Mouse (Mus musculus) heart, embryonic 15.5 days (tissue): ENCODE results near the gene Npvf. TPM values are rescaled to one million over a fixed set of nuclear protein-coding genes. Genes with fewer than 3 reads are reported as not detected.
"Not testable (repeated sequence)": the region's sequence is repeated elsewhere in the genome, so short reads cannot be mapped to it uniquely, and the experiment has no call there.

Source experiments
- ATAC-seq: fragments of 200-750 bp; cut with Nextera tagmentation; replicated peaks from 2 replicates; pipeline ENCODE4 v1.8.0; 2017; ENCODE audit warnings: low read depth, moderate TSS enrichment; ENCODE audit not compliant: insufficient number of reproducible peaks, insufficient read depth, low FRiP score
- H3K27ac ChIP-seq: fragments of 300-500 bp; sonication (generic); 2 replicates; pipeline ENCODE4 v1.5.1; 2015; ENCODE audit warnings: mild to moderate bottlenecking, inconsistent platforms
- H3K27me3 ChIP-seq: fragments of 300-500 bp; sonication (generic); 2 replicates; pipeline ENCODE4 v1.6.1; 2015; ENCODE audit warnings: inconsistent platforms
- H3K36me3 ChIP-seq: fragments of 300-500 bp; sonication (generic); 2 replicates; pipeline ENCODE4 v1.6.1; 2015; ENCODE audit warnings: mild to moderate bottlenecking, inconsistent platforms
- H3K4me1 ChIP-seq: fragments of 300-500 bp; sonication (generic); replicated peaks from 2 replicates; pipeline ENCODE4 v1.6.1; 2015; ENCODE audit warnings: inconsistent platforms
- H3K4me2 ChIP-seq: fragments of 300-500 bp; sonication (generic); 2 replicates; pipeline ENCODE4 v1.6.1; 2015; ENCODE audit warnings: inconsistent platforms, mild to moderate bottlenecking, moderate library complexity
- H3K4me3 ChIP-seq: fragments of 300-500 bp; sonication (generic); 2 replicates; pipeline ENCODE4 v1.5.1; 2015; ENCODE audit warnings: mild to moderate bottlenecking, inconsistent platforms
- H3K9ac ChIP-seq: fragments of 300-500 bp; sonication (generic); 2 replicates; pipeline ENCODE4 v1.6.1; 2015; ENCODE audit warnings: mild to moderate bottlenecking, inconsistent platforms
- H3K9me3 ChIP-seq: fragments of 300-500 bp; sonication (generic); replicated peaks from 2 replicates; pipeline ENCODE4 v1.6.1; 2016; ENCODE audit warnings: inconsistent platforms
- WGBS: fragments of 180-500 bp; shearing (Covaris S2); methylation state at CpG from one replicate; pipeline ENCODE4 v1.1.7; 2015; ENCODE audit warnings: mixed read lengths; 5-methylcytosine and 5-hydroxymethylcytosine counted together
- polyA plus RNA-seq: library from polyadenylated mRNA; unstranded; fragments of >200 nt; fragmentation: Nextera tagmentation; extraction: Ambion mirVana; gene quantifications from 2 replicates; pipeline ENCODE4 v1.2.1, GENCODE M21; 2015

Gene Npvf
- polyA plus RNA-seq, 1 experiment from 2014 or later: 0.15 TPM

DNA sequence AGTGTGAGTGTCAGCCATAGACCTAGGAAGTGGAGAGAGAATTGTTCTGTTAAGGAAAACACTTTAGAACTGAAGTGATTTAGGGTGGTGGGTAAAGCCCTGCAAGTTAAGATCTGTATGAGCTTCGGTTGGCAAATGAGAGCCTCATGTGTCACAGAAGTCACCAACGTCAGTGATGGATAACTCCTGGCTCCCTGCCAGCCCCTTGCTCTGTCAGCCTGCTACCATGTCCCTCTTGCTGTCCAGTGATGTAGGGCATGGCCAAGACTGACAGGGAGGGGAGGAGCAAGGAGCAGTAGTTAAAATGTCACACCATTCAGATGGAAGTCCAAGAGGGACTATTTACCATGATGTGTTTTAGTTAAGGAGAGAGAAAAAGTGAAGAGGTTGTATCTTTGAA is 14.6 kb downstream of the Npvf start:
- Histone ChIP-seq H3K4me2 (no peak overlapping the region), H3K4me3 (no peak overlapping the region), H3K4me1 (no peaks in the 10 kb centered on the region), H3K9me3 (no peaks in the 10 kb centered on the region), H3K27me3 (no peaks in the 10 kb centered on the region), H3K27ac (no peak overlapping the region), H3K9ac (no peak overlapping the region), H3K36me3 (no peaks in the 10 kb centered on the region)
- ATAC-seq: no peak
- 19% methylated on average over 2 of the region's 2 CpGs for WGBS

DNA sequence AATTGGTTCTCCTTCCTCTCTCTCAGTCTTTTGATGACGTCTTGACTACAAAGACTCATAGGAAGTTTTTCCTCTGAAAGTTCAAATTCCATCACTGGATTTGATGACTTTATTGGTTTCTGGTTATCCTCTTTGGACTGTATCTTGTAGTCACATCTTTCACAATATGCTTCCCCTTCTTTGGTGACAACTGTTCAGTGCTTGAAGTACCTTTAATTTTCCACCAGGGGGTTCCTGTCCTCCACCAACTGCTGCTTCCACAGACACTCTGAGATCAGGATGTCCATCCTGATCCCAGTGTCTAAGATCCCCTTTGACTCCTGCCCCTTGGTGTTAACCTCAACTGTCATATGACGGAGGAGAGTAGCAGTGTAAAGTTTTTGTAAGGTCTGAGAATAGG is 28.1 kb downstream of the Npvf start:
- 74% methylated on average over 2 of the region's 2 CpGs for WGBS
- not testable (repeated sequence) for ATAC-seq, H3K36me3 ChIP-seq, H3K9ac ChIP-seq, H3K4me1 ChIP-seq, H3K4me3 ChIP-seq, H3K27ac ChIP-seq, H3K9me3 ChIP-seq, H3K4me2 ChIP-seq, H3K27me3 ChIP-seq

- H3K9me3 ChIP-seq, ATAC-seq, H3K4me3 ChIP-seq, H3K36me3 ChIP-seq, H3K4me2 ChIP-seq, H3K9ac ChIP-seq, H3K27ac ChIP-seq, H3K4me1 ChIP-seq, H3K27me3 ChIP-seq: not testable (repeated sequence)
- WGBS: 87% methylated on average over 1 of the region's 1 CpGs
Observed at GRCm38 (mm10) chr6:50618273-50618672, 36.0 kb downstream of the Npvf start.

DNA sequence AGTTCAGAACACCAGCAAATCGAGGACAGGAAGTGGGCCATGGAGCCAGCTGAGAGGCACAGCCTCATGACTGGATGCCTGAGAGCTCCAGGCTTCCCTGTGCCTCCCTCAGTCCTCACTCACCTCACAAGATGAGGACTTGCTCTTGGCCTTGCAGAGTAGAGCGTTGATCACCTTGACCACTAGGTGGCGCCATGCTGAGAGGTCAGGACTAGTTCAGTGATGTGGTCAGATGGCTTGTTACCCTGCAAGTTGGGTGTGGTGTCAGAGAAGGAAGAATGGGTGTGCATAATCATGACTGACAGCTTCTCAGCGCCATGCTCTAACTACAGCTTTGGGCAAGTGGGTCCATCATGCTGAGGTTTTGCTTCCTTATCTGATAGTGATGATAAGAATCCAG is 52.6 kb downstream of the Npvf start:
- Histone ChIP-seq H3K27me3 (no peaks in the 10 kb centered on the region), H3K4me3 (no peak overlapping the region), H3K27ac (no peak overlapping the region), H3K4me1 (peaks cover 18% of the 10 kb centered on the region), H3K9ac (no peak overlapping the region), H3K36me3 (no peaks in the 10 kb centered on the region), H3K4me2 (no peak overlapping the region), H3K9me3 (no peaks in the 10 kb centered on the region)
- ATAC-seq: no peak
- WGBS: 30% methylated on average over 4 of the region's 4 CpGs

Other genes with a start within 250 kb of the Npvf start
- 15.6 and 15.8 TPM in 2 replicates for gene Osbpl3, start 198.2 kb downstream of the Npvf start, polyA plus RNA-seq
- gene Cycs, start 87.9 kb downstream of the Npvf start, polyA plus RNA-seq: 144 and 216 TPM in 2 replicates
- gene 4921507P07Rik, start 57.8 kb downstream of the Npvf start, polyA plus RNA-seq: 0.34 and 0.37 TPM in 2 replicates